Mouse (Mus musculus): Measurements from ENCODE around the gene Ankdd1a. TPM values are rescaled to one million over a fixed set of nuclear protein-coding genes. Genes with fewer than 3 reads are reported as not detected.

Ankdd1a gene
- polyA plus RNA-seq, 1 experiment from 2014 or later = not detected

DNA sequence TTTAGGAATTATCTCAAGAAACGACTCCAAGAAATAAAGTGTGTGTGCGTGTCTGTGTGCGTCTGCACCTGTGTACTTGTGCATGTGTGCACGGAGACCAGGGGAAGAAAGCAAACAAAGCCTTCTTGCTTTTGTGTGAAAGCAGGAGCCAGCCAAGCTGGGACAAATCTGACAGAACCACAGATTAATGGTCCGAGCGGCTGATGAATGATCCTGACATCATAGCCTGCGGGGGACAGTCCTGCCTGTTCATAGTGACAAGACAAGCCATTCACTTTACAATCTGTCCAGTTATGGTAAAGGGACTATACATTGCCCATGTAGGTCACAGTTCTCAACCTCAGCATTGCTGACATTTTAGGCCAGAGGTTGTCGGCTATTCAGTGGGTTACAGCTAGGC lies 28.3 kb upstream of the Ankdd1a start:
- Histone ChIP-seq H3K27me3 (replicated peaks; ENCODE audit: control insufficient read depth, insufficient read depth, low read length) (no peaks in the 10 kb centered on the region), H3K9me3 (replicated peaks; ENCODE audit: control insufficient read depth, low read length) (no peaks in the 10 kb centered on the region), H3K36me3 (ENCODE audit: control insufficient read depth, insufficient read depth, low read length) (no peaks in the 10 kb centered on the region), H3K4me3 (ENCODE audit: low read depth, low read length) (no peak overlapping the region), H3K4me1 (ENCODE audit: control insufficient read depth, insufficient read depth, low read length) (peaks cover 5% of the 10 kb centered on the region; the same call in 1 of the 2 replicates), H3K9ac (ENCODE audit: low read length) (no peak overlapping the region), H3K4me2 (ENCODE audit: low read length) (no peak overlapping the region), H3K27ac (ENCODE audit: low read depth, low read length) (no peak overlapping the region)
- no peak for DNase-seq (ENCODE audit: low spot score)
- 67% methylated on average over 8 of the region's 8 CpGs for WGBS
- ATAC-seq = no peak

DNA sequence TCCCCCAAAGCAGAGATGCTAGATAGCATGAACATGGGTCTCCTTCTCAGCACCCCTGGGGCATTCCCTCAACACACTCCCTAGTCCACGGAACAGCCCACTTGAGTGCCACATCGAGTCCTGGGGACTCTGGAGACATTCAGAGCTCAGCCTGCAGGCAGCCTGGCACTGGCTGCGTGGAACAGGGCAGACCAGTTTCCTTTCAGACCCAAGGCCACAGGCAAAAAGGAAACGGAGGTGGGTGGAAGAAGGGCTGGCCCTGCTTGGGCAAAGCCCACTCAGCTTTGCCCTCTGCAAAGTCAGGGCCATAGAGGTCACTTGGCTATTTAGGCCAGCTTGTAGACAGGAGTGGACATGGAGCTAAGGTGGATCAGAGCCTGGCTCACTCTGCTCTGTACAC lies 27.9 kb upstream of the Ankdd1a start:
- DNase-seq (ENCODE audit: low spot score) (no peak), ATAC-seq (no peak)
- Histone ChIP-seq H3K4me1 (ENCODE audit: control insufficient read depth, insufficient read depth, low read length) (peaks cover 5% of the 10 kb centered on the region; the same call in 1 of the 2 replicates), H3K36me3 (ENCODE audit: control insufficient read depth, insufficient read depth, low read length) (no peaks in the 10 kb centered on the region), H3K4me2 (ENCODE audit: low read length) (no peak overlapping the region), H3K27ac (ENCODE audit: low read depth, low read length) (no peak overlapping the region), H3K27me3 (replicated peaks; ENCODE audit: control insufficient read depth, insufficient read depth, low read length) (no peaks in the 10 kb centered on the region), H3K9ac (ENCODE audit: low read length) (no peak overlapping the region), H3K9me3 (replicated peaks; ENCODE audit: control insufficient read depth, low read length) (no peaks in the 10 kb centered on the region), H3K4me3 (ENCODE audit: low read depth, low read length) (no peak overlapping the region)
- 83% methylated on average over 4 of the region's 4 CpGs for WGBS

DNA sequence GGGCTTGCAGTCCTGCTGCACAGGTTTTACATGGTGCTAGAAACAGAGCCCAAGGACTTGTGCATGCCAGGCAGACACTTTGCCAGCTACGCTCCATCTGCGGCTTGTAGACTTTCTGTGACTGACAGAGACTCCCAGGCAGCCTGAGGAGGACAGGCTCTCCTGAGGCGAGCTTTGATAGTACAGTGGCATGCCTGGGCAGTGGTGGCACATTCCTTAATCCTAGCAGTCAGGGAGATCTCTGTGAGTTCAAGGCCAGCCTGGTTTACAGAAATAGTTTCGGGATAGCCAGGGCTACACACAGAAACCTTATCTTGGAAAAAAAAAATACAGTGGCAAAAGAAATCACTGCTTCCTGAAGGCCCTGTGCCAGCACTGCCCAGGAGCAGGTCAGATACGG lies 27.1 kb upstream of the Ankdd1a start:
- DNase-seq (ENCODE audit: low spot score) (no peak), ATAC-seq (no peak)
- WGBS = 80% methylated on average over 5 of the region's 5 CpGs
- no peak overlapping the region for H3K27ac ChIP-seq (ENCODE audit: low read depth, low read length)
- no peaks in the 10 kb centered on the region for H3K27me3 ChIP-seq (replicated peaks; ENCODE audit: control insufficient read depth, insufficient read depth, low read length)
- H3K4me3 ChIP-seq (ENCODE audit: low read depth, low read length) = no peak overlapping the region
- no peak overlapping the region for H3K4me2 ChIP-seq (ENCODE audit: low read length)
- no peak overlapping the region for H3K9ac ChIP-seq (ENCODE audit: low read length)
- no peaks in the 10 kb centered on the region for H3K36me3 ChIP-seq (ENCODE audit: control insufficient read depth, insufficient read depth, low read length)
- H3K4me1 ChIP-seq (ENCODE audit: control insufficient read depth, insufficient read depth, low read length) = peaks cover 5% of the 10 kb centered on the region; the same call in 1 of the 2 replicates
- H3K9me3 ChIP-seq (replicated peaks; ENCODE audit: control insufficient read depth, low read length) = no peaks in the 10 kb centered on the region

DNA sequence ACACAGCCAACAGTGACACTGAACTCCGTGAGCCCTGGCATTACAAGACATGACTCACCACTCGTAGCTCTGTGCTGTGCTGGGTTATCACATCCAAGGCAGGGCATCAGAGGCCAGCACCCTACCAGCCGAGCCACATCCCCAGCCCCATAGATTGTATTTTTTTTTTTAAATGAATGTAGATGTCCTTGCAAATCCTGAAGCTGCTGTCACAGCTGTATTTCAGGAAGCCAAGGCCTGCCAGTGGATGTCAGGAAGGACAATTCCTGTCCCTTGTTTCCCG lies 26.4 kb upstream of the Ankdd1a start:
- DNase-seq (ENCODE audit: low spot score) = no peak
- Histone ChIP-seq H3K9me3 (replicated peaks; ENCODE audit: control insufficient read depth, low read length) (no peaks in the 10 kb centered on the region), H3K9ac (ENCODE audit: low read length) (no peak overlapping the region), H3K4me2 (ENCODE audit: low read length) (no peak overlapping the region), H3K4me1 (ENCODE audit: control insufficient read depth, insufficient read depth, low read length) (peaks cover 5% of the 10 kb centered on the region; the same call in 1 of the 2 replicates), H3K27ac (ENCODE audit: low read depth, low read length) (no peak overlapping the region), H3K36me3 (ENCODE audit: control insufficient read depth, insufficient read depth, low read length) (no peaks in the 10 kb centered on the region), H3K4me3 (ENCODE audit: low read depth, low read length) (no peak overlapping the region), H3K27me3 (replicated peaks; ENCODE audit: control insufficient read depth, insufficient read depth, low read length) (no peaks in the 10 kb centered on the region)
- no peak for ATAC-seq
- WGBS = 68% methylated on average over 4 of the region's 4 CpGs

DNA sequence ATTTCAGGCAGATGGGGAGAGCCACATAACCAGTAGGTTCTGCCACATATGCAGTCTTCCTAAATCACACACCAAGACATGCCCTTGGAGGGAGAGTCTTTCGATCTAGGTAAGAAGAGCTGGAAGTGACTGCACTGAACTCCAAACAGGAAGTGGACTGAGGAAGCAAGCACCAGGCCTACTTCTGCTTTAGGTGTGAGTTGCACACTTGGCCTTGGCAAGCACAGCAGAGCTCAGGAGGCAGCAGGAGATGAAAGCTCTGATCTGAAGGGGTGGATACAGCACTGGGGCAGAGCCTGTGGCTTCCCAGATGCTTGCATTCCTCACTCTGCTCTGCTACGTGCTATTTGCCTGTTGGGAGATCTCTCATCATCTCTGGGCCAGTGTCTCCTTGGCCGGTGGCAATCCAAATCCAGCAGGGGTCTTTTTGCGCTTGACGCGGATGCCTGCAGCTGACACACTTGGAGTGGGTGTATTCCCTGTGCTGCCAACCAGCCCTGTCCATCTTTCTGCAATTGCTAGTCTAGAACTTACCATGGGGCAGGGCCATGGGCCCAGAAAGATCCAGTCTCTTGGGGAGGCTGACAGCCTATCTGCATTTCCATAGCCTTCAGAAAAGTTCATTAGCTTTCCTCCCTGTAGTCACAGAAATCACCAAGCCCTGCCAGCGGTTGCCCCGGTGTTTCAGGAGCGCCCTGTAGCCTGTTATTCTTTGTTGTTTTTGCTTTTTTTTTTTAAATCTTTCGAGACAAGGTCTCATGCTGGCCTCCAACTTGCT lies 25.8 kb upstream of the Ankdd1a start:
- Histone ChIP-seq H3K27me3 (replicated peaks; ENCODE audit: control insufficient read depth, insufficient read depth, low read length) (no peaks in the 10 kb centered on the region), H3K4me3 (ENCODE audit: low read depth, low read length) (no peak overlapping the region), H3K27ac (ENCODE audit: low read depth, low read length) (no peak overlapping the region), H3K9ac (ENCODE audit: low read length) (no peak overlapping the region), H3K4me2 (ENCODE audit: low read length) (no peak overlapping the region), H3K36me3 (ENCODE audit: control insufficient read depth, insufficient read depth, low read length) (no peaks in the 10 kb centered on the region), H3K4me1 (ENCODE audit: control insufficient read depth, insufficient read depth, low read length) (peaks cover 5% of the 10 kb centered on the region; the same call in 1 of the 2 replicates), H3K9me3 (replicated peaks; ENCODE audit: control insufficient read depth, low read length) (no peaks in the 10 kb centered on the region)
- ATAC-seq (no peak), DNase-seq (ENCODE audit: low spot score) (no peak)
- 79% methylated on average over 10 of the region's 10 CpGs for WGBS

DNA sequence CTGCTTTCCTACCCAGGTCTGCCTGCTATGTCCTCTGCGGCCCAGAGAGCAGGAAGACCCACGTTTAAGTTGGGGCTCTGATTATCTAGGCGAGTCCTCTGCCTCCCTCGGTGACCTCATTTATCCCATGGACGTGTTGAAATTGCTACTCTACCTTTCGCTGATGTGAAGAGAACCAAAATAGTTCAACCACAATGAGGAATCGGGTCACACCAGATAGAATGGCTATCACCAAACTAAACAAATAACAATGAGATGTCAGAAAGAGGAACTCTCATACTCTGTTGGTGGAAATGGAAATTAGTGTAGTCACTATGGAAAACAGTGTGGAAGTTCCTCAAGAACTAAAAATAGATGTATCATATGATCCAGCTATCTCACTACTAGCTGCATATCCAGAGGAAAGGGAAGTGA lies 22.1 kb upstream of the Ankdd1a start:
- Histone ChIP-seq H3K9me3 (replicated peaks; ENCODE audit: control insufficient read depth, low read length) (no peaks in the 10 kb centered on the region), H3K36me3 (ENCODE audit: control insufficient read depth, insufficient read depth, low read length) (no peaks in the 10 kb centered on the region), H3K27me3 (replicated peaks; ENCODE audit: control insufficient read depth, insufficient read depth, low read length) (no peaks in the 10 kb centered on the region), H3K4me2 (ENCODE audit: low read length) (no peak overlapping the region), H3K4me3 (ENCODE audit: low read depth, low read length) (no peak overlapping the region), H3K27ac (ENCODE audit: low read depth, low read length) (no peak overlapping the region), H3K9ac (ENCODE audit: low read length) (no peak overlapping the region), H3K4me1 (ENCODE audit: control insufficient read depth, insufficient read depth, low read length) (no peaks in the 10 kb centered on the region)
- ATAC-seq = no peak
- DNase-seq (ENCODE audit: low spot score) = no peak
- 88% methylated on average over 7 of the region's 7 CpGs for WGBS

DNA sequence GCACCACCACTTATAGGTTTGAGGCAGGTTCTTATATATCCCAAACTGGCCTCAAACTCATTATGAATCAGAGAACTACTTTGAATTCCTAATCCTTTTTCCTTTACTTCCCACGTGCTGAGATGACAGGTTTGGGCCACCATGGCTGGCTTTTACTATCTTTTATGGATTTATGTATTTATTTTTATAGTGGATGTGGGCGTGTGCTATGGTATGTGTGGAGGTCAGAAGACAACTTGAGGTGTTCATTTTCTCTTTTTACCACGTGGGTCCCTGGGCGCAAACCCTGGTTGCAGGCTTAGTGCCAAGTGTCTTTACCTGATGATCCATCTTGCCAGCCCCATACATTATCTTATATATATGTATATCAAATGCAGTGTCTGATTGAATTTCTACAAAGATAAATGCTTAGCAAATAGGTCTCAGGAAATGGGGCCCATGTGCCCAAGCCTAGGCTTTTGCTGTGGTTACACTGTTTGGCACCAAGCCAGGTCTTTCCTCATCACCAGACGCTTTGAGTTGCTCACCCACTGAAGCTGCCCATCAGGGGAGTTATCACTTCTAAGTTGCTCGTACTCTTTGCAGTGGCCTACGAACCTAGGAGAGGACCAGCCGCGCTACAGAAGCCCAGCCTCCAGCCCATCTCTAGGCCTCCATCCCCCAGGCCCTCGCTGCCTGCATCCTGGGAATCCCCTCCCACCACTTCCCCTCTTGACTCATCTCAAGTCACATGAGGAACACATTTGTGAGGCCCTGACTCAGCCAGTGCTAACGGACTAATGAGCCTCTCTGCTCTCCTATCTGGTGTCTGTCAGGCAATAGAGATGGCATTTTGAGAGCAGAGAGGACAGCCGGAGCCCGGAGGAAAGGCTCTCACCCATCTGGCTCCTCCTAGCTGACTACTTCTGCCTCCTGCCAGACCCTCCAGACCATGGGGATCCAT lies 21.4 kb upstream of the Ankdd1a start:
- Histone ChIP-seq H3K9ac (ENCODE audit: low read length) (no peak overlapping the region), H3K27ac (ENCODE audit: low read depth, low read length) (no peak overlapping the region), H3K27me3 (replicated peaks; ENCODE audit: control insufficient read depth, insufficient read depth, low read length) (no peaks in the 10 kb centered on the region), H3K4me2 (ENCODE audit: low read length) (no peak overlapping the region), H3K36me3 (ENCODE audit: control insufficient read depth, insufficient read depth, low read length) (no peaks in the 10 kb centered on the region), H3K4me1 (ENCODE audit: control insufficient read depth, insufficient read depth, low read length) (no peaks in the 10 kb centered on the region), H3K4me3 (ENCODE audit: low read depth, low read length) (no peak overlapping the region), H3K9me3 (replicated peaks; ENCODE audit: control insufficient read depth, low read length) (no peaks in the 10 kb centered on the region)
- 74% methylated on average over 13 of the region's 13 CpGs for WGBS
- ATAC-seq = no peak
- peak; percentile 49 for DNase-seq (ENCODE audit: low spot score)

DNA sequence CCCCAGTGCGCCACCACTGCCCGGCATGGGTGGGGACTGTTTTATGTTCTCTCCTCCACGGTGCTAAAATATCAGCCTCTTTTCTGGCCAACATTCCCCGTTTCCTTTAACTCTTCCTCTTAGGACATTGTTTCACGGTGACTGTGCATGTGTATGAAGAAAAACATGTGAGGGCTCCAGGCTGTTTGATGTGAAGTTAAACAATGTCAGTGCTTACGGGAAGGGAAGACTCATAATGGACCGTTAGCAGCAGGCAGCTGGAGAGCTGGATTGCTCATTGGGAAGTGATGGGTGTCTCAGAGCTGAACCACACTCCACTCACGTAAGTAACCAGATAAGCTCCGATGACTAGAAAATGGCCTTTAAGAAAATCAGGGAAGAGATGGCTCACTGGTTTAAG lies 19.7 kb upstream of the Ankdd1a start:
- Histone ChIP-seq H3K27ac (ENCODE audit: low read depth, low read length) (no peak overlapping the region), H3K4me2 (ENCODE audit: low read length) (no peak overlapping the region), H3K9ac (ENCODE audit: low read length) (no peak overlapping the region), H3K36me3 (ENCODE audit: control insufficient read depth, insufficient read depth, low read length) (no peaks in the 10 kb centered on the region), H3K27me3 (replicated peaks; ENCODE audit: control insufficient read depth, insufficient read depth, low read length) (no peaks in the 10 kb centered on the region), H3K9me3 (replicated peaks; ENCODE audit: control insufficient read depth, low read length) (no peaks in the 10 kb centered on the region), H3K4me3 (ENCODE audit: low read depth, low read length) (no peak overlapping the region), H3K4me1 (ENCODE audit: control insufficient read depth, insufficient read depth, low read length) (no peaks in the 10 kb centered on the region)
- no peak for ATAC-seq
- no peak for DNase-seq (ENCODE audit: low spot score)
- WGBS = 83% methylated on average over 9 of the region's 9 CpGs
